Mouse (Mus musculus) mesoderm, embryonic 11.5 days (tissue): ENCODE measurements around the gene Cabp2.
"Not testable (repeated sequence)": the region's sequence is repeated elsewhere in the genome, so short reads cannot be mapped to it uniquely, and the experiment has no call there.

ENCODE experiments used
- DNase-seq: peaks from one replicate; pipeline ENCODE4 v3.0.0-alpha.2; 2012; ENCODE audit warnings: low read depth, low spot score

Cabp2 gene

DNA sequence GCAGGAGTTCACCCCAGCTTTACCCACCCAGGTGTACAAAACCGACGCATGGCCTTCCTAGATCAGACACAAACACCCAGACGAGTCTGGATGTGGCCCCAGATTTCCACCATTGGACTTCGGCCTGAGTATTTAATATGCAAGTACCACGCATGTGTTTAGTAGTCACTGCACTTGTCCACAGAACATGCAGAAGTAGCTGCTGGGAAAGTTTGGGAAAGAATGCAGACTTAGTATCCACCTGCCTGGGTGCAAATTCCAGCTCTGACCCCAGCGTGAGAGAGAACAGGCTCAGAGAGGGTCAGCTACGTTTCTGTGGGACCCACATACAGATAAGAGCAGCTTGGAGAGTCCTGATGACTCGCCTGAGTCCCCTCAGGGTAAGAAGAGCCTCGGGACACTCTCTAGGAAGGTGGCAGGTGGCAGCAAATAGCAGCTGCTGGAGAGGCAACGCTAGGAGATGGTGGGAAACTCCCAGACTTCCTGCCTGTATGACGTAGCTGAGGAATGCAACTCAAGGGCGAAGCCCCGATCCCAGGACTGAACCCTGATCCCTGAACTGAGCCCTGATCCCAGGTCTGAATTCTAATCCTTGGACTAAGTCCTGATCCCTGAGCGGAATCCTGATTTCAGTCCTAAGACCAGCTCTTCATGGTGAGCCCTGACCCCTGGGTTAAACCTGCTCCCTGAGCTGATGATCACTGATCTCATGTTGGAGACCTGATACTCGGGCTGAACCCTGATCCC lies 25.3 kb upstream of the Cabp2 start:
- DNase-seq: no peak

GRCm38 (mm10) chr19:4056727-4057126 lies 24.7 kb upstream of the Cabp2 start:
- DNase-seq: no peak

DNA sequence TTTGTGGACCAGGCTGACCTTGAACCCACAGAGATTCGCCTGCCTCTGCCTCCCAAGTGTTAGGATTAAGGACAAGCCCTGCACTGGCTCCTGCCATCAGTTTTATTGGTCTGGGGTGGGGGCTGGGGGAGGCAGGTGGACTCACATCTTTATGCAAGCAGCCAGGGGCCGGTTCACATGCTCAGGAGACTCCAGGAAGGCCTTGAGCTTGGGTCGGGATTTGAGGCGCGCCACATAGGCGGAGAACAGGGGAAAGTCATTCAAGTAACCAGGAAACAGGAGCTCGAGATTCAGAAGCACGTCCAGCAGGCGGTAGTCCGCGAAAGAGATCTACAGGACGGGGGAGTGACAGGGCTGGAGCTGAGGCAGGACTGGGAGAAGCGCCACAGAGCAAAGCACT lies 24.0 kb upstream of the Cabp2 start:
- DNase-seq: no peak

GRCm38 (mm10) chr19:4057962-4058361 lies 23.4 kb upstream of the Cabp2 start:
- no peak for DNase-seq

DNA sequence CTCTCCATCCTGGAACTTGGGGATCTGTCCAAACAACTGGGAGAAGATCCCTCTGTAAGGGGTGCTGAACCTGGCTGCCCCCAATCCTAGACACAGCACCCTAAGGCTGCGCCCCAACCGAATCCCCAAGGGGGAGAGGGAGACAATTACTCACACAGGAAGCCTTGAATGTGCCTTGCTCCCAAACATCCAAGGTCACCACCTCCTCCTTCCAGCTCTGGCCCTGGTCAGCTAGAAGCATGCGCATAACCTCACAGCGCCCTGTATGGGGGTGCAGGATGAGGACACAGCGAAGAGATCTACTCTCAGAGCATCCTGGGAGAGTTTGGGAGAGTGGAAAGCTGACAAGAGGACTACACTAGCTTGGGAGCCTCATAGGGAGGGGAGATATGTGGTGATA lies 22.8 kb upstream of the Cabp2 start:
- no peak for DNase-seq

- no peak for DNase-seq
Observed at GRCm38 (mm10) chr19:4059069-4059740, 22.2 kb upstream of the Cabp2 start, which contains the start of gene Gstp3. Gene Gstp3 (minus strand): TSS chr19:4059569.

- not testable (repeated sequence) for DNase-seq
Observed at GRCm38 (mm10) chr19:4060044-4060898, 21.1 kb upstream of the Cabp2 start.

GRCm38 (mm10) chr19:4060899-4061465 lies 20.4 kb upstream of the Cabp2 start:
- no peak for DNase-seq

DNA sequence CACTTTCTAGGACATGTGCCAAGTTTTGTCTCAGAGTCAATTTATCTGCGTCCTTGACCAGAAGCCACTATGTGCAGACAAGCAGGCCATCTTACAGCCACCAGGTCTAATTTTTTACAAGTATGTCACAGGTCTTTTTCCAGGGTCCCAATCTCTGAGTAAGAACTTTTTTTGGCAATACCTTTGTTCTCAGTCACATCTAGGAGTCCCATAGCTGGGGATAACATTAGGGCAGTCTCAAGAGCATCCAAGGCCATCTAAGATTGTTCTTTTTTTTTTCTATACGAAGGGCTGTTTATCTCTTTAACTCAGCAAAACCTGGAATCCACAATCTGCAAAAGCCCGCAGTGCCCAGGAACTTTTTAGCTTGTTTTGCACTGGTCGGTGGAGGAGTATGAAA lies 18.0 kb upstream of the Cabp2 start:
- DNase-seq: not testable (repeated sequence)

DNA sequence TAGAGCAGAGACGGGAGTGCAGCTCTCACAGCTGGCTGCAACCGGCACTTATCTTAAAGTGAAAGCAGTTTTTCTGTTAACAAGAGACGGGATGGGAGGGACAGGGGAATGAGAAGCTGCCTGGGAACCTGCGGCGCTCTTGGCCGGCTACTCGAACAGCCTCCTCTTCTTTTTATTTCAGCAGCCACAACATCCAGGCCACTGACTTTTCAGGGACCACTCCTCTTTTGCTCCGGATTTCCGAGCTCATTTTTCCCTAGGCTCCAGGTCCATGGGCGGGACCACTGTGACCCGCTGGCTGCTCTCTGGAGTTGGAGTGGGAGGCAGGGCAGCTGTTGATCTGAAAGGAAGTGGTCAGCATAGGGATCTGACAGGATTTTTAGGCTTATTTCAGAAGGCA lies 16.9 kb upstream of the Cabp2 start:
- DNase-seq: not testable (repeated sequence)

DNA sequence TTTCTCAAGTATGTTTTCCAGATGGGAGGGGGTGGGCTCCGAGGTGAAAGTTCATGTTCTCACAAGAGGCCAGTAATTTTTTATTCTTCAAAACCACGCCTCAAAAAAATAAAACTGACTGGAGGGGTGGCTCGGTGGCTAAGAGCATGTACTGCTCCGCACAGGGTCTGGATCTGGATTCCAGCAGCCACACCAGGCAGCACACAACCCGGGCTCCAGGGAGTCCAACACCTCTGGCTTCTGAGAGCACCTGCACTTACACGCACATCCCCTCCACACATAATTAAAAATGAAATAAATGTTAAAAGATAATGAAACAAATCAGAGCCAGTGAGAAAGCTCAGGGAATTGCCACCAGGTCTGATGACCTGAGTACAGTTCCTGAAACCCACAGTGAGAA lies 15.1 kb upstream of the Cabp2 start:
- no peak for DNase-seq

- no peak for DNase-seq
Observed at GRCm38 (mm10) chr19:4066877-4067276, 14.5 kb upstream of the Cabp2 start.

DNA sequence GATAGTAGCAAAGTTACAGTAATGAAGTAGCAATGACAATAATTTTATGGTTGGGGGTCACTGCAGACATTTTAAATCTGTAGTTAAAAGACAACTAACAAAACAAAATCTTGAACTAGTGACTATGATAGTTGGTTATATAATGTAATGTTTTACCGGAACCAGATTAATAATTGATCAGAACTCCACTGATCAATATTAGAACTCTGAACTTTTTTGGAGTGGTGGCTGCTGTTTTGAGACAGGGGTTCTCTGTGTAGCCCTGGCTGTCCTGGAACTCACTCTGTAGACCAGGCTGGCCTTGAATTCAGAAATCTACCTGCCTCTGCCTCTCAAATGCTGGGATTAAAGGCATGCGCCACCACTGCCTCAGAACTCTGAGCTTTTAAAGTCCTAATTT lies 13.1 kb upstream of the Cabp2 start:
- not testable (repeated sequence) for DNase-seq

GRCm38 (mm10) chr19:4068717-4069410 lies 12.5 kb upstream of the Cabp2 start:
- DNase-seq: no peak

DNA sequence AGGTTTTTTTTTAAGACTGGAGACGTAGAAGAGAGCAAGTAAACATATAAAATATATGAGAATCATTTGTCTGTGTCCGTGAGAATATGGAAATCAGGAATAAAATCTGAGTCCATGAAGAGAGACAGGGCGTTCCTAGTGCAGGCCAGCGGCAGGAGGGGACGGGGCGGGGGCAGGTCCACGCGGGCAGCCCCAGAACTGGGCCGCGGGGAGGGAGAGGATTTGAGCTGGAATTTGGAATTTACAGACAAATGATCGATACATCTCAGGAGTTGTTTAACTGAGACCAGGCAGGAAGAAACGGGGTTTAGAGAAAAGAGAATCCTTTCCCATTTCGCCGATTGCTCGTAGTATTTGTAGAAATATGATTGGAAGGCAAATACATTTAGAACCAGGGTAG lies 11.1 kb upstream of the Cabp2 start:
- no peak for DNase-seq

GRCm38 (mm10) chr19:4070756-4071155 lies 10.6 kb upstream of the Cabp2 start:
- no peak for DNase-seq

GRCm38 (mm10) chr19:4071406-4071805 lies 10.0 kb upstream of the Cabp2 start:
- DNase-seq: no peak

DNA sequence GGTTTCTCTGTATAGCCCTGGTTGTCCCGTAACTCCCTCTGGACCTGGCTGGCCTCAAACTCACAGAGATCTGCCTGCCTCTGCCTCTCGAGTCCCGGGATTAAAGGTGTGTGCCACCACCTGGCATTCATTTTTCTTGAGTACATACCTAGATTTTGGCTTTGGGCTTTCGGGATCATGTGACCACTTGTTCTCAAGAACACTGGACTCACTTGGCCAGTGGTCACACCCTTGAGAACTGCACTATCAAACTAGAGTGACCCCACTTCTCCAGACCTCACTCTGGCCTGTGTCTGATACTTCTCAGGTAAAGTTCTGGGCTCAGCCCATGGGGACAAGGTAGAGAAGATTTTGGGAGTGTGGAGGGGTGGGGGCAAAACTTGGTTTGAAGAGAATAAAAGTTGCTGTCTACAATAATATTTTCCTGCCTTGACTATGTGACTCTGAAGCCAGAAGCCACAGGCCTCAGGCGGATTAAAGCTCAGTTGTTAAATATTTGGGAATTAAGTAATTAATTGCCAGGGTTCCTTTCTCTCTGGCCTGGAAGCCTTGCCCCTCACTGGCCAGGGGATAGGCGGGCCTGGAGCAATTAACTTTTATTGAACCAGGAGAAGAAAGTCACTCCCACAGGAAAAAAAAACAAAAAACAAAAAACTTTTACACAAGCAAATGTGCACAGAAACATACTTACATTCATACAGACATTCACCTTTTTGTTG lies 8.5 kb upstream of the Cabp2 start:
- DNase-seq: no peak

GRCm38 (mm10) chr19:4075531-4075930 lies 5.8 kb upstream of the Cabp2 start:
- DNase-seq: no peak

DNA sequence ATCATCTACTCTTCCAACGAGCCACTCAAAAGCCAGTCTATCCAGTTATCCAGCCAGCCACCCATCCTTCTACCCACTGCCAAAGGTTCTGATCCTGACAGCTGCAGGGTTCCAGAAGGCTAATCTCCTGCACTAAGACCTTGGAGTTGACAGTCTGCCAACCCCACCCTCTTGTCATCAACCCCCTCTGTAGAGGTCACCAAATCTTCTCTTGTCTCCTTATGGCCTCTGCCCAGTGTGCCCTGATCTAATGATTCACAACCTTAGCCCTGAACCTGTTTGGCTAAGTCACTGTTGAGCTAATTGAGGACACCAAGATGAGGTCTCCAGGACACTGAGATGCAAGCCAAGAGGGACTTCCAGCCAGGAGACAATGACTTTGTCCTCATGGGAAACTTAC lies 1.8 kb upstream of the Cabp2 start:
- no peak for DNase-seq
